Mouse (Mus musculus) olfactory bulb, adult 2 months (tissue): Measurements from ENCODE around the gene Vwce. TPM values are rescaled to one million over a fixed set of nuclear protein-coding genes. Genes with fewer than 3 reads are reported as not detected.

Source experiments
- H3K27ac ChIP-seq: fragments of 200-500 bp; 2 replicates; pipeline ENCODE4 v1.5.1; 2012; ENCODE audit warnings: low read depth, low read length; ENCODE audit not compliant: insufficient read depth
- H3K4me1 ChIP-seq: fragments of 200-500 bp; 2 replicates; pipeline ENCODE4 v1.6.1; 2012; ENCODE audit warnings: low read length; ENCODE audit not compliant: control insufficient read depth, insufficient read depth
- H3K4me3 ChIP-seq: fragments of 200-500 bp; 2 replicates; pipeline ENCODE4 v1.5.1; 2012; ENCODE audit warnings: mild to moderate bottlenecking, low read depth, low read length, moderate library complexity; ENCODE audit not compliant: insufficient read depth
- CTCF ChIP-seq: fragments of 200-500 bp; IDR thresholded peaks from 2 replicates; pipeline ENCODE4 v1.5.1; 2012; ENCODE audit warnings: low read depth, mild to moderate bottlenecking, low read length, moderate library complexity; ENCODE audit not compliant: insufficient read depth
- POLR2A ChIP-seq: fragments of 200-500 bp; IDR thresholded peaks from 2 replicates; pipeline ENCODE4 v1.6.1; 2012; ENCODE audit warnings: mild to moderate bottlenecking, low read depth, low read length, moderate library complexity; ENCODE audit not compliant: insufficient read depth
- WGBS: fragments of 180-500 bp; shearing (Covaris S2); methylation state at CpG from one replicate; pipeline ENCODE4 v1.1.7; 2018; 5-methylcytosine and 5-hydroxymethylcytosine counted together
- polyA plus RNA-seq: library from polyadenylated mRNA; stranded (reverse); fragments of >200 nt; gene quantifications from 2 replicates; pipeline ENCODE4 v1.2.4, GENCODE M21; 2012; ENCODE audit warnings: low replicate concordance; ENCODE audit not compliant: missing spikeins, insufficient read depth, insufficient read length

The Vwce gene
- not detected in 2 replicates for polyA plus RNA-seq

GRCm38 (mm10) chr19:10634106-10634871, at the start of gene Vwce:
TSS of gene Vwce (plus strand) at chr19:10634213.
- Histone ChIP-seq H3K4me1 (peaks cover 14% of the 10 kb centered on the region), H3K27ac (no peak within 1 kb of the TSS), H3K4me3 (peak within 1 kb of the TSS; percentile 52)
- no peak for TF ChIP-seq CTCF
- TF ChIP-seq POLR2A, result no peak
- WGBS, result 2% methylated on average over 32 of the region's 32 CpGs

- Histone ChIP-seq H3K27ac (no peak overlapping the region), H3K4me1 (no peaks in the 10 kb centered on the region), H3K4me3 (no peak overlapping the region)
- whole genome bisulfite sequencing, result 90% methylated on average over 8 of the region's 8 CpGs
- TF ChIP-seq CTCF (no peak), POLR2A (no peak)
Observed at GRCm38 (mm10) chr19:10585112-10585511, 48.9 kb upstream of the Vwce start.

GRCm38 (mm10) chr19:10587231-10587630, 46.8 kb upstream of the Vwce start:
- no peak overlapping the region for H3K4me3 ChIP-seq
- H3K4me1 ChIP-seq, result no peaks in the 10 kb centered on the region
- whole genome bisulfite sequencing, result 95% methylated on average over 8 of the region's 8 CpGs
- H3K27ac ChIP-seq, result no peak overlapping the region
- TF ChIP-seq POLR2A, result no peak
- TF ChIP-seq CTCF, result no peak

- H3K4me3 ChIP-seq, result no peak overlapping the region
- H3K27ac ChIP-seq, result no peak overlapping the region
- WGBS, result 69% methylated on average over 5 of the region's 5 CpGs
- TF ChIP-seq POLR2A (no peak), CTCF (no peak)
- H3K4me1 ChIP-seq, result no peaks in the 10 kb centered on the region
Observed at GRCm38 (mm10) chr19:10589127-10589857, 44.7 kb upstream of the Vwce start.

GRCm38 (mm10) chr19:10590301-10590700, 43.7 kb upstream of the Vwce start:
- no peaks in the 10 kb centered on the region for H3K4me1 ChIP-seq
- no peak overlapping the region for H3K4me3 ChIP-seq
- no peak overlapping the region for H3K27ac ChIP-seq
- 62% methylated on average over 3 of the region's 3 CpGs for WGBS
- TF ChIP-seq CTCF (no peak), POLR2A (no peak)

GRCm38 (mm10) chr19:10591659-10592377, 42.2 kb upstream of the Vwce start:
- no peak overlapping the region for H3K27ac ChIP-seq
- H3K4me1 ChIP-seq, result no peaks in the 10 kb centered on the region
- 89% methylated on average over 6 of the region's 6 CpGs for WGBS
- TF ChIP-seq POLR2A (no peak), CTCF (no peak)
- H3K4me3 ChIP-seq, result no peak overlapping the region

- no peak overlapping the region for H3K4me3 ChIP-seq
- H3K27ac ChIP-seq, result no peak overlapping the region
- TF ChIP-seq POLR2A (no peak), CTCF (no peak)
- H3K4me1 ChIP-seq, result peaks cover 3% of the 10 kb centered on the region; the same call in 1 of the 2 replicates
- WGBS, result 32% methylated on average over 3 of the region's 3 CpGs
Observed at GRCm38 (mm10) chr19:10598188-10598587, 35.8 kb upstream of the Vwce start.

- Histone ChIP-seq H3K4me1 (peaks cover 6% of the 10 kb centered on the region), H3K27ac (no peak overlapping the region), H3K4me3 (no peak overlapping the region)
- WGBS, result 98% methylated on average over 2 of the region's 2 CpGs
- TF ChIP-seq CTCF (no peak), POLR2A (no peak)
Observed at GRCm38 (mm10) chr19:10599648-10600047, 34.4 kb upstream of the Vwce start.

GRCm38 (mm10) chr19:10602247-10602769, 31.7 kb upstream of the Vwce start:
- H3K27ac ChIP-seq, result peak overlapping the region; percentile 61
- peak overlapping the region; percentile 33 for H3K4me3 ChIP-seq
- TF ChIP-seq POLR2A (no peak), CTCF (no peak)
- WGBS, result 10% methylated on average over 6 of the region's 6 CpGs
- peaks cover 10% of the 10 kb centered on the region for H3K4me1 ChIP-seq
